Comparison of ENCODE assay signal across 8 mouse cellular contexts in the genomic region with DNA sequence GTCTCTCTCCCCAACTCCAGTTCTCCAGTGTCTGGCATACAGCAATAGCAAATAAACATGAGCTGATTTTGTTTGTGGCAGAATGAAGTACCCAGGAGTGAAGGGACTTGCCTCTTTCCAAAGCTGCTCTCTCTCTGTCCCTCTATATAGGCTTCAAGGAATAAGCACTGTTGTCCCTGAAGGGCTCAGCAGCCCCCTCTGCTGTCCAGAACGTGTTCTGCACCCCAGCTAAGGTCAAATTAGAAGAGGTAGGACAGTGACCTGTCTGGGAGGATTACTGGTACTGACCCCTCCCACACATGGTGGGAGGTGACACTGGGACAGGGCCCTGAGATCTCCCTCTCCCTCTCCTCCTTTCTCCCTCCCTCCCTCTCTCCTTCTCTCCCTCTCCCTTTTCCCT.
DNase-seq lines count a peak whose midpoint lies in the region; ATAC-seq and TF ChIP-seq lines count a peak whose summit lies in the region.

No protein-coding gene starts in this region.

- dilution Hi-C loops in CH12.LX (cut with MboI; ENCODE audit: extremely low pct_ligation_motif_present, extremely low pct_unique_long_range_greater_than_20kb, low sequenced_read_pairs), result no loop called here

- ATAC-seq in liver, embryonic 14.5 days (ENCODE audit: insufficient read depth), result no peak

- no peaks in the 10 kb centered on the region; a peak in 1 of 4 replicates for H3K4me1 ChIP-seq in CH12.LX (ENCODE audit: control insufficient read depth in 1 of 2, insufficient read depth in 2 of 2)
- H3K4me1 ChIP-seq in liver, embryonic 14.5 days (replicated peaks; ENCODE audit: control insufficient read depth in 2 of 2, insufficient read depth in 2 of 2, low read length in 1 of 2), result no peaks in the 10 kb centered on the region

- H3K79me2 ChIP-seq in CH12.LX (replicated peaks; ENCODE audit: control insufficient read depth, extremely low read depth, insufficient read depth, poor library complexity, severe bottlenecking), result no peaks in the 10 kb centered on the region

- 0% methylated on average over 1 of the region's 1 CpGs for WGBS in liver, embryonic 14.5 days (ENCODE audit: insufficient replicate concordance)

- TF ChIP-seq EP300 in CH12.LX (IDR thresholded peaks at IDR 0.05; ENCODE audit: low read length), result no peak
- no peak for TF ChIP-seq EP300 in liver, embryonic 14.5 days (IDR thresholded peaks at IDR 0.05; ENCODE audit: low read depth)

- no peak overlapping the region for H3K4me3 ChIP-seq in CH12.LX (replicated peaks in 1 of 3; ENCODE audit: low read depth in 2 of 3, low read length in 2 of 3, poor library complexity in 1 of 3)
- no peak overlapping the region for H3K4me3 ChIP-seq in liver, embryonic 14.5 days (ENCODE audit: insufficient read depth in 1 of 2, low read depth in 2 of 2, low read length in 2 of 2)

- no peak overlapping the region for H3K27ac ChIP-seq in CH12.LX (ENCODE audit: insufficient read depth, low read depth)
- no peak overlapping the region for H3K27ac ChIP-seq in liver, embryonic 14.5 days

- H3K9ac ChIP-seq in CH12.LX (ENCODE audit: insufficient read depth, low read depth), result no peak overlapping the region
- no peak overlapping the region for H3K9ac ChIP-seq in liver, embryonic 14.5 days (replicated peaks)

- DNase-seq in 416B (ENCODE audit: low read depth), result peak; percentile 57
- DNase-seq in CH12.LX (ENCODE audit: extremely low read depth), result peak; percentile 41
- peak; percentile 34 for DNase-seq in c-Kit-positive CD71-positive TER-119-positive erythroid progenitor cells, embryonic 14.5 days (ENCODE audit: low spot score)
- peak; percentile 33 to 47 for DNase-seq in frontal cortex, postnatal 25 days (ENCODE audit: low spot score in 2 of 2)
- DNase-seq in kidney, adult 9 months, result peak; percentile 70
- DNase-seq in liver, embryonic 14.5 days (ENCODE audit: low read depth in 3 of 3, low spot score in 3 of 3), result peak in 1 of 3 experiments; percentile 11
- DNase-seq in right cerebral cortex, postnatal 14 days, result peak; percentile 29
- no peak for DNase-seq in yolk sac, embryonic 10.5 days (ENCODE audit: low spot score)

- TF ChIP-seq POLR2A in CH12.LX (IDR thresholded peaks at IDR 0.05; ENCODE audit: low read depth, low read length), result no peak

- peak; percentile 74 to 81 for TF ChIP-seq CTCF in CH12.LX (conservative IDR thresholded peaks at IDR 0.05 in 1 of 2, IDR thresholded peaks at IDR 0.05 in 1 of 2; ENCODE audit: low read depth in 2 of 2, low read length in 2 of 2)
- TF ChIP-seq CTCF in liver, embryonic 14.5 days (IDR thresholded peaks at IDR 0.05; ENCODE audit: low read depth), result peak; percentile 78

- peak overlapping the region; percentile 53 for H3K4me2 ChIP-seq in CH12.LX (ENCODE audit: insufficient read depth, low read depth, poor library complexity, severe bottlenecking)
- H3K4me2 ChIP-seq in liver, embryonic 14.5 days (ENCODE audit: low read depth), result no peak overlapping the region

- peaks cover 6% of the 10 kb centered on the region for H3K9me3 ChIP-seq in CH12.LX (replicated peaks; ENCODE audit: low read length)
- H3K9me3 ChIP-seq in liver, embryonic 14.5 days (ENCODE audit: control insufficient read depth, low read length), result no peaks in the 10 kb centered on the region

- no peak; the same call in 1 of the 2 replicates for TF ChIP-seq RAD21 in CH12.LX (IDR thresholded peaks at IDR 0.05; ENCODE audit: low read depth, low read length)

- in situ Hi-C loops in CH12.LX (cut with MboI; ENCODE audit: low pct_ligation_motif_present, low pct_unique_long_range_greater_than_20kb, low sequenced_read_pairs), result no loop called here

- H3K36me3 ChIP-seq in CH12.LX (replicated peaks in 1 of 2; ENCODE audit: control insufficient read depth in 1 of 2, insufficient read depth in 1 of 2, low read length in 1 of 2), result no peaks in the 10 kb centered on the region
- H3K36me3 ChIP-seq in liver, embryonic 14.5 days (replicated peaks; ENCODE audit: control insufficient read depth, insufficient read depth, low read depth), result no peaks in the 10 kb centered on the region

- H3K27me3 ChIP-seq in CH12.LX (replicated peaks), result peaks cover 80% of the 10 kb centered on the region
- H3K27me3 ChIP-seq in liver, embryonic 14.5 days (ENCODE audit: control insufficient read depth, insufficient read depth, low read length), result peaks cover 11% of the 10 kb centered on the region

TF ChIP-seq in CH12.LX, 34 proteins besides CTCF, POLR2A, EP300 and RAD21:
- TF ChIP-seq SMC3 (IDR thresholded peaks at IDR 0.05; ENCODE audit: low read depth, low read length) (peak; percentile 39), UBTF (IDR thresholded peaks at IDR 0.05; ENCODE audit: low read depth, low read length) (no peak)
